8 mouse cellular contexts compared by ENCODE assay signal in genomic region chr19:53052031-53052670, GRCm38 (mm10). TPM values are rescaled to one million over a fixed set of nuclear protein-coding genes. Genes with fewer than 3 reads are reported as not detected.
DNase-seq lines count a peak whose midpoint lies in the region; ATAC-seq lines count a peak whose summit lies in the region.

No protein-coding gene starts in this region.

- no peaks in the 10 kb centered on the region for H3K27me3 ChIP-seq in kidney, embryonic 16.5 days (ENCODE audit: insufficient read depth, low read length)
- no peaks in the 10 kb centered on the region for H3K27me3 ChIP-seq in neural tube, embryonic 13.5 days

- no peak overlapping the region for H3K9ac ChIP-seq in kidney, embryonic 16.5 days (replicated peaks; ENCODE audit: low read length)
- H3K9ac ChIP-seq in neural tube, embryonic 13.5 days = no peak overlapping the region

- H3K4me2 ChIP-seq in kidney, embryonic 16.5 days (replicated peaks; ENCODE audit: low read depth, low read length) = peak overlapping the region; percentile 27
- H3K4me2 ChIP-seq in neural tube, embryonic 13.5 days = peak overlapping the region; percentile 42

- no peaks in the 10 kb centered on the region for H3K36me3 ChIP-seq in kidney, embryonic 16.5 days (ENCODE audit: insufficient read depth, low read length)
- no peaks in the 10 kb centered on the region for H3K36me3 ChIP-seq in neural tube, embryonic 13.5 days

- 0 out of 2 replicates have a peak, but pooled peaks cover 11% of the 10 kb centered on the region for H3K4me1 ChIP-seq in kidney, embryonic 16.5 days (ENCODE audit: insufficient read depth, low read length)
- H3K4me1 ChIP-seq in neural tube, embryonic 13.5 days (replicated peaks) = peaks cover 8% of the 10 kb centered on the region; the same call in 1 of the 2 replicates

- WGBS in kidney, embryonic 16.5 days = 18% methylated on average over 19 of the region's 19 CpGs
- 20% methylated on average over 19 of the region's 19 CpGs for WGBS in neural tube, embryonic 13.5 days

- peak; percentile 20 to 44 for DNase-seq in adrenal gland, postnatal 36 days
- DNase-seq in adrenal gland, adult 8-10 months = no peak
- peak; percentile 33 for DNase-seq in right cerebral cortex, adult 18-20 months
- no peak for DNase-seq in right cerebral cortex, postnatal 36 days (ENCODE audit: low spot score in 2 of 2)

- peak; percentile 81 for ATAC-seq in kidney, embryonic 16.5 days (ENCODE audit: low FRiP score, low TSS enrichment)
- peak; percentile 56; the same call in 1 of the 2 replicates for ATAC-seq in neural tube, embryonic 13.5 days (ENCODE audit: low read depth)
- ATAC-seq in frontal cortex, adult (ENCODE audit: low TSS enrichment) = no peak
- ATAC-seq in megakaryocyte progenitor cell, adult 5-6 weeks (replicated peaks; ENCODE audit: poor library complexity) = no peak

- H3K9me3 ChIP-seq in kidney, embryonic 16.5 days (ENCODE audit: low read length) = peaks cover 4% of the 10 kb centered on the region; the same call in 1 of the 2 replicates
- no peaks in the 10 kb centered on the region for H3K9me3 ChIP-seq in neural tube, embryonic 13.5 days

- H3K4me3 ChIP-seq in kidney, embryonic 16.5 days (ENCODE audit: low read length) = no peak overlapping the region
- no peak overlapping the region; the same call in 1 of the 2 replicates for H3K4me3 ChIP-seq in neural tube, embryonic 13.5 days

- no peak overlapping the region for H3K27ac ChIP-seq in kidney, embryonic 16.5 days (ENCODE audit: low read length)
- peak overlapping the region; percentile 23 for H3K27ac ChIP-seq in neural tube, embryonic 13.5 days (replicated peaks)

RNA-seq across cellular contexts. Expression of gene Xpnpep1, which starts 12.1 kb away (rescaled TPM):
- 10 to 100 TPM; 87.8 to 98.7 TPM for total RNA-seq in adrenal gland, postnatal 36 days (2021)
- 10 to 100 TPM; 76.5 to 88.9 (median 81.1) TPM for total RNA-seq in adrenal gland, adult 8-10 months (2022)
- polyA plus RNA-seq in kidney, embryonic 16.5 days (2015; fragmentation: Nextera tagmentation; extraction: Ambion mirVana) = 166 and 167 TPM in 2 replicates
- polyA plus RNA-seq in neural tube, embryonic 13.5 days (2015; fragmentation: Nextera tagmentation; extraction: Ambion mirVana) = 129 and 132 TPM in 2 replicates
- 55.6 and 57.3 TPM in 2 replicates for total RNA-seq in megakaryocyte progenitor cell, adult 5-6 weeks (2015)
- total RNA-seq in megakaryocyte progenitor cell, adult 5-6 weeks (2017) = 46.9 and 62.8 TPM in 2 replicates

Comparison
In these comparisons a context has a peak if more than half of its experiments do, and no peak if none do; other contexts are left out.
1. DNase-seq: peak in adrenal gland, postnatal 36 days (2 of 2) and right cerebral cortex, adult 18-20 months (single experiment); none in adrenal gland, adult 8-10 months (single experiment) and right cerebral cortex, postnatal 36 days (0 of 2).
2. ATAC-seq: peak in kidney, embryonic 16.5 days (single experiment) and neural tube, embryonic 13.5 days (single experiment); none in frontal cortex, adult (single experiment) and megakaryocyte progenitor cell, adult 5-6 weeks (single experiment).